Mouse (Mus musculus): ENCODE measurements around the gene Rab4a. TPM values are rescaled to one million over a fixed set of nuclear protein-coding genes. Genes with fewer than 3 reads are reported as not detected.
"Not testable (repeated sequence)": the region's sequence is repeated elsewhere in the genome, so short reads cannot be mapped to it uniquely, and the experiment has no call there.

The Rab4a gene
- polyA plus RNA-seq, 1 experiment from 2014 or later: 85.4 TPM

GRCm38 (mm10) chr8:123805209-123805717 is 522 bp upstream of the Rab4a start:
- ATAC-seq (ENCODE audit: low read depth): peak; percentile 16
- H3K4me2 ChIP-seq (ENCODE audit: low read depth, low read length): peak overlapping the region; percentile 78
- WGBS: 13% methylated on average over 15 of the region's 15 CpGs

GRCm38 (mm10) chr8:123806374-123806935 is 670 bp downstream of the Rab4a start:
- H3K4me3 ChIP-seq (ENCODE audit: low read depth, low read length): peak overlapping the region; percentile 74
- under 1% methylated on average over 12 of the region's 12 CpGs for WGBS
- no peak for ATAC-seq (ENCODE audit: low read depth)
- H3K9me3 ChIP-seq (ENCODE audit: control insufficient read depth, low read length): no peaks in the 10 kb centered on the region
- peak overlapping the region; percentile 78 for H3K4me2 ChIP-seq (ENCODE audit: low read depth, low read length)
- H3K9ac ChIP-seq (replicated peaks; ENCODE audit: low read depth, low read length): peak overlapping the region; percentile 58
- peaks cover 19% of the 10 kb centered on the region for H3K4me1 ChIP-seq (ENCODE audit: control insufficient read depth, insufficient read depth, low read length)
- H3K27ac ChIP-seq (ENCODE audit: low read depth, low read length): peak overlapping the region; percentile 66
- H3K27me3 ChIP-seq (ENCODE audit: control insufficient read depth, insufficient read depth, low read length): no peaks in the 10 kb centered on the region
- no peaks in the 10 kb centered on the region for H3K36me3 ChIP-seq (ENCODE audit: control insufficient read depth, insufficient read depth, low read length)

More at GRCm38 (mm10) chr8:123805209-123805717, 522 bp upstream of the Rab4a start:
- Histone ChIP-seq H3K27me3 (ENCODE audit: control insufficient read depth, insufficient read depth, low read length) (no peaks in the 10 kb centered on the region), H3K27ac (ENCODE audit: low read depth, low read length) (peak overlapping the region; percentile 66), H3K9ac (replicated peaks; ENCODE audit: low read depth, low read length) (peak overlapping the region; percentile 58), H3K36me3 (ENCODE audit: control insufficient read depth, insufficient read depth, low read length) (no peaks in the 10 kb centered on the region), H3K9me3 (ENCODE audit: control insufficient read depth, low read length) (no peaks in the 10 kb centered on the region), H3K4me3 (ENCODE audit: low read depth, low read length) (peak overlapping the region; percentile 74), H3K4me1 (ENCODE audit: control insufficient read depth, insufficient read depth, low read length) (peaks cover 19% of the 10 kb centered on the region)

DNA sequence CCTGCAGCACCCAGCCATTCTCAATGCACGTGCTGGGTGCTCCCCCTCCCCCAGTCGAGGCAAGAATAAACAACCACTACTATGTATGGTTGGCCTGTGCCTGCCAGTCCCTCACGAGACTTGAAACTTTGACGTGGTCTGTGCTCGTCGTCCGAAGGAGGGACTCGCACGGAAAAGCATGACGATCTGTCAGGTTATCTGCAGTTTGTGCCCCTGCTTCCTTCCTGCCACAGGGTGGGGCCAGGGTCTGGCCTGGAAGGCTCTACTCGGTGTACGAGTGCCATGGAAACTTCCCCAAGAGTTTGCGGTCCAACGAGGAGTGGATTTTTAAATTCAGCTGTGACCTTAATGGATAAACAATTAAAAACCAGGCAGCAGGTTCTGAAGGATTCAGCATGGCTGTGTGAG is 1.2 kb downstream of the Rab4a start:
- Histone ChIP-seq H3K9me3 (ENCODE audit: control insufficient read depth, low read length) (no peaks in the 10 kb centered on the region), H3K4me2 (ENCODE audit: low read depth, low read length) (peak overlapping the region; percentile 78), H3K36me3 (ENCODE audit: control insufficient read depth, insufficient read depth, low read length) (no peaks in the 10 kb centered on the region), H3K4me1 (ENCODE audit: control insufficient read depth, insufficient read depth, low read length) (peaks cover 19% of the 10 kb centered on the region), H3K9ac (replicated peaks; ENCODE audit: low read depth, low read length) (peak overlapping the region; percentile 58; the same call in 1 of the 2 replicates), H3K27ac (ENCODE audit: low read depth, low read length) (no peak overlapping the region), H3K27me3 (ENCODE audit: control insufficient read depth, insufficient read depth, low read length) (no peaks in the 10 kb centered on the region), H3K4me3 (ENCODE audit: low read depth, low read length) (peak overlapping the region; percentile 74)
- WGBS: 8% methylated on average over 14 of the region's 14 CpGs
- no peak for ATAC-seq (ENCODE audit: low read depth)

GRCm38 (mm10) chr8:123807852-123808573 is 2.2 kb downstream of the Rab4a start:
- H3K4me2 ChIP-seq (ENCODE audit: low read depth, low read length): peak overlapping the region; percentile 78; the same call in 1 of the 2 replicates
- H3K9me3 ChIP-seq (ENCODE audit: control insufficient read depth, low read length): no peaks in the 10 kb centered on the region
- no peak for ATAC-seq (ENCODE audit: low read depth)
- 75% methylated on average over 6 of the region's 6 CpGs for WGBS
- H3K4me3 ChIP-seq (ENCODE audit: low read depth, low read length): no peak overlapping the region
- H3K27me3 ChIP-seq (ENCODE audit: control insufficient read depth, insufficient read depth, low read length): no peaks in the 10 kb centered on the region
- H3K9ac ChIP-seq (replicated peaks; ENCODE audit: low read depth, low read length): no peak overlapping the region
- peaks cover 19% of the 10 kb centered on the region for H3K4me1 ChIP-seq (ENCODE audit: control insufficient read depth, insufficient read depth, low read length)
- no peaks in the 10 kb centered on the region for H3K36me3 ChIP-seq (ENCODE audit: control insufficient read depth, insufficient read depth, low read length)
- H3K27ac ChIP-seq (ENCODE audit: low read depth, low read length): no peak overlapping the region

- Histone ChIP-seq H3K9me3 (ENCODE audit: control insufficient read depth, low read length) (no peaks in the 10 kb centered on the region), H3K4me2 (ENCODE audit: low read depth, low read length) (no peak overlapping the region), H3K9ac (replicated peaks; ENCODE audit: low read depth, low read length) (no peak overlapping the region), H3K4me3 (ENCODE audit: low read depth, low read length) (no peak overlapping the region), H3K27me3 (ENCODE audit: control insufficient read depth, insufficient read depth, low read length) (no peaks in the 10 kb centered on the region), H3K27ac (ENCODE audit: low read depth, low read length) (no peak overlapping the region), H3K36me3 (ENCODE audit: control insufficient read depth, insufficient read depth, low read length) (no peaks in the 10 kb centered on the region), H3K4me1 (ENCODE audit: control insufficient read depth, insufficient read depth, low read length) (peaks cover 19% of the 10 kb centered on the region)
- 86% methylated on average over 7 of the region's 7 CpGs for WGBS
- no peak for ATAC-seq (ENCODE audit: low read depth)
Measured at GRCm38 (mm10) chr8:123808671-123809070, 2.9 kb downstream of the Rab4a start.

GRCm38 (mm10) chr8:123809342-123809741 is 3.6 kb downstream of the Rab4a start:
- H3K4me3 ChIP-seq (ENCODE audit: low read depth, low read length); H3K27me3 ChIP-seq (ENCODE audit: control insufficient read depth, insufficient read depth, low read length); H3K9ac ChIP-seq (replicated peaks; ENCODE audit: low read depth, low read length); ATAC-seq (ENCODE audit: low read depth); H3K4me2 ChIP-seq (ENCODE audit: low read depth, low read length); H3K9me3 ChIP-seq (ENCODE audit: control insufficient read depth, low read length); H3K27ac ChIP-seq (ENCODE audit: low read depth, low read length); H3K36me3 ChIP-seq (ENCODE audit: control insufficient read depth, insufficient read depth, low read length): not testable (repeated sequence)
- 89% methylated on average over 4 of the region's 4 CpGs for WGBS
- peaks cover 19% of the 10 kb centered on the region for H3K4me1 ChIP-seq (ENCODE audit: control insufficient read depth, insufficient read depth, low read length)

DNA sequence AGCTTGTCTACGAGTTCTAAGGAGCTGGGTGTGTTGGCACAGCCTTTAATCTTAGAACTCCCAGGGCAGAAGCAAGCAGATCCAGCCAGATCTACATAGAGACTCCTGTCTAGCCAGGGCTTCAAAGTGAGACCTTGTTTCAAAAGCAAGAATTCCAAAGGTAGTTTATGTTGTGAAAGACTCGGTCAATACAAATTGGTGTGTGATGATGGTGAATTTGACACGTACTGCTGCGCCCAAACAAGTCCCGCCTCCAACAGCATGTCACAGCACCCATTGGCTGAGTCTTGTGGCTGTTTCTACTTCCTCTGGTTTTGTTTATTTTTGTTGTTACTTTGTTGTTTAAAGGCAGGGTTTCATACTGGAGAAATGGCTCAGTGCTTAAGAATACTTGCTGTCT is 6.4 kb downstream of the Rab4a start:
- H3K4me1 ChIP-seq (ENCODE audit: control insufficient read depth, insufficient read depth, low read length): peaks cover 5% of the 10 kb centered on the region
- 91% methylated on average over 5 of the region's 5 CpGs for WGBS
- H3K27me3 ChIP-seq (ENCODE audit: control insufficient read depth, insufficient read depth, low read length): no peaks in the 10 kb centered on the region
- H3K9me3 ChIP-seq (ENCODE audit: control insufficient read depth, low read length): no peaks in the 10 kb centered on the region
- ATAC-seq (ENCODE audit: low read depth): no peak
- H3K9ac ChIP-seq (replicated peaks; ENCODE audit: low read depth, low read length): no peak overlapping the region
- H3K27ac ChIP-seq (ENCODE audit: low read depth, low read length): no peak overlapping the region
- no peak overlapping the region for H3K4me2 ChIP-seq (ENCODE audit: low read depth, low read length)
- H3K36me3 ChIP-seq (ENCODE audit: control insufficient read depth, insufficient read depth, low read length): no peaks in the 10 kb centered on the region
- H3K4me3 ChIP-seq (ENCODE audit: low read depth, low read length): no peak overlapping the region

DNA sequence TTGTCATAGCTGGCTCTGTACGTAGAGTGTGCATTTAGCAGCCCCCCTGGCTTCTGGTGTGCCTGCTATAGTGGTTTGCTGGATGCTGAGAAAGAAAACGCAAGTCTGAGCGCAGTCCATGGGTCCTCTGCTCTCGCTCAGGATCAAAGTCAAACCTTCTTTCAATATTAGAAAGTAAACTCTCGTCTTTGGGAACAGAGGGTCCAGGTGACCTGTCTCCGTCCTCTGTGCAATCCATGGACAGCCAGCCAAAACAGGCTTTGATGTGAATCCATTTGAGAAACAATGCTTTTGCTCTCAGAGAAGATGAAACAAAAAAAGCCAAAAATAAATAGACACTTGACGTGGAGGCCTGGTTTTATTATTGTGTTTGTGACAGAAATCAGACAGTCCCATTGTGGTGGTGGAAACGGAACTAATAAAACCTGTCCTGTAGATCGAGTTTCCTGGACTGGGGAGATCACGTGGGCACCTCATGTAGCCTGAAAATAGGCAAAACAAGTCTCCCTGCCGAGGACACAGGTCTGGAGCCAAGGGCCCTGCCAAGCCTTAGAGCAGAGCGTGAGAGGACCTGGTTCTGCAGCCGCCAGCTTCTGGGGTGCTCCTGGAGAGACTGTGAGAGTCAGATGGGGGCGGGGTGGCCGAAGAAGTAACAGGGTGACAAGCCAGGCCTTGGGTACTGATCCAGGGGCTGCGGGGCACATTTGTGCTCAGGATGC is 7.5 kb downstream of the Rab4a start:
- H3K4me1 ChIP-seq (ENCODE audit: control insufficient read depth, insufficient read depth, low read length): no peaks in the 10 kb centered on the region
- no peak overlapping the region for H3K4me2 ChIP-seq (ENCODE audit: low read depth, low read length)
- no peak overlapping the region for H3K27ac ChIP-seq (ENCODE audit: low read depth, low read length)
- no peak overlapping the region for H3K4me3 ChIP-seq (ENCODE audit: low read depth, low read length)
- ATAC-seq (ENCODE audit: low read depth): no peak
- no peaks in the 10 kb centered on the region for H3K27me3 ChIP-seq (ENCODE audit: control insufficient read depth, insufficient read depth, low read length)
- H3K36me3 ChIP-seq (ENCODE audit: control insufficient read depth, insufficient read depth, low read length): no peaks in the 10 kb centered on the region
- H3K9ac ChIP-seq (replicated peaks; ENCODE audit: low read depth, low read length): 0 out of 2 replicates have a peak overlapping the region, but pooled peaks have one; percentile 1
- WGBS: 73% methylated on average over 16 of the region's 16 CpGs
- H3K9me3 ChIP-seq (ENCODE audit: control insufficient read depth, low read length): no peaks in the 10 kb centered on the region

GRCm38 (mm10) chr8:123813892-123814266 is 8.1 kb downstream of the Rab4a start:
- Histone ChIP-seq H3K4me2 (ENCODE audit: low read depth, low read length) (no peak overlapping the region), H3K27me3 (ENCODE audit: control insufficient read depth, insufficient read depth, low read length) (no peaks in the 10 kb centered on the region), H3K4me1 (ENCODE audit: control insufficient read depth, insufficient read depth, low read length) (no peaks in the 10 kb centered on the region), H3K9ac (replicated peaks; ENCODE audit: low read depth, low read length) (0 out of 2 replicates have a peak overlapping the region, but pooled peaks have one; percentile 1), H3K4me3 (ENCODE audit: low read depth, low read length) (no peak overlapping the region), H3K27ac (ENCODE audit: low read depth, low read length) (no peak overlapping the region), H3K9me3 (ENCODE audit: control insufficient read depth, low read length) (no peaks in the 10 kb centered on the region), H3K36me3 (ENCODE audit: control insufficient read depth, insufficient read depth, low read length) (no peaks in the 10 kb centered on the region)
- no peak for ATAC-seq (ENCODE audit: low read depth)
- WGBS: 87% methylated on average over 4 of the region's 4 CpGs
